Mouse (Mus musculus): Measurements from ENCODE around the gene Spns1. TPM values are rescaled to one million over a fixed set of nuclear protein-coding genes. Genes with fewer than 3 reads are reported as not detected.
"Not testable (repeated sequence)": the region's sequence is repeated elsewhere in the genome, so short reads cannot be mapped to it uniquely, and the experiment has no call there.

Gene Spns1
- total RNA-seq (2021): 10 to 100 TPM; 24.7 to 29.0 TPM
- long read RNA-seq, experiment 1, transcript Spns1-201 (12 exons, 2,219 nt): major isoform, 22 of 49 reads
- long read RNA-seq, experiment 1, partial matches to known transcripts: 1 of 49 reads
- long read RNA-seq, experiment 1, other reads (novel, unspliced or antisense): 26 of 49 reads
- long read RNA-seq, experiment 2, transcript Spns1-201 (12 exons, 2,219 nt): major isoform, 31 of 62 reads
- long read RNA-seq, experiment 2, partial matches to known transcripts: 8 of 62 reads
- long read RNA-seq, experiment 2, other reads (novel, unspliced or antisense): 23 of 62 reads

DNA sequence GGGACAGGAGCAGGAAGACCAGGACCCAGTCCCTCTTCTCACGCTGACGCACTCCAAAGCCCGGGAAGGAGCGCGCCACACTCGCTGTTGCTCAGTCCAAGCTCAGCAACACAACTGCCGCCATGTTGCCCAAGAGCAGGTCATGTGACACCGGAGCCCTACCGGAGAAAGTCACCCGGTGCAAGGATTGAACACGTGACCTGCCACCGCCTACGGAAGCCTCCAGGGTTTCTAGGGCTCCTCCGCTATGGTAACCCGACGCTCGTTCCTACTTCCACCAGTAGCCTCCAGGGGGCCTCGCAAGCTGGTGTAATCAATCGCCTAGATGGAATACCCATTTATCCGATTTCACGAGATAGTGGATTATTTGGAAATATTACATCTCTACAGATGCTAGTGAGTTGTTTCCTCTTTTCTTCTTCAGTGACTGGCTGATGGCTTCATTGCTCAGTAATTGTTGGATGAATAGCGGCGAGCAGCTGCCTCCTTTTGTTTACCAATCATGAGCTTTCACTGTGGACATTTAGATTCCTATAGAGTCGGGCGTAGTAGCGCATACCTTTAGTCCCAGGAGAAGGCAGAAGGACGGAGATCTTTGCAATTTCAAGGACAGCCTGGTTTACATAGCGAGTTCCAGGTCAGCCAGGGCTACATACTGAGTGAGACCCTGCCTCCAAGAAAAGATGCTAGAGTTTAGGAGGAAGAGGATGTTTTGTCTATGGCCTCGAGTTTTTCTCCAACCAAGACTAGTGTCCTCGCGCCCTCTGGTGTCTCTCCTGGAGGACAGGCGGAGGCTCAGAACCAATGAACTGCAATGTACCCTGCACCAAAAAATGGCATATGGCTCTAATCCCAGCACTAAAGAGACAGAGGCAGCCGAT, at the start of gene Spns1:
Spns1 (minus strand) TSS at position 173 of the 881 bp plus-strand sequence.
- DNase-seq: peak; percentile 85 to 91
- intact Hi-C loops (cut with DNase I): loop anchor here (2.0 to 5.0 kb wide), 2 partner anchors 53 to 115 kb away; no protein-coding TSS in a partner anchor

DNA sequence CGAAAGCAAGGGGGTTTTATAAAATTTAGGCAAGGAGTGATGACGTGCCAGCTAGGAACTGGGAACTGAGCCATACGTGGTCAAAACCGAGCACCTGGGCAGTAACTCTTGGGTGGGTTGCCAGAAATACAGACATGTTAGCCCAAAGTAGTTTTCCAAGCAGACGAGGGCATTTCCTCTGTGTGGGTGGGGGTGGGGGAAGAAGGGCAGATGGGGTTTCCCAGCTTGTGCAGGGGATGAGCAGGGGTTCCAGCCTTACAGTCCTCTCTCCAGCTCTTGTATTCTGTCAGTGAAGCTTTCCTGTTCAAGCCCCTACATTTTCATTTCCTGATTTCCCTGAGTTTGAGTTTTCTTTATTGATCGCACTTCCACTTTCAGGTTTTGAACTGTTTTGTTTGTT, 46.9 kb upstream of the Spns1 start:
- no peak for DNase-seq
- intact Hi-C loops (cut with DNase I): no loop called here

DNA sequence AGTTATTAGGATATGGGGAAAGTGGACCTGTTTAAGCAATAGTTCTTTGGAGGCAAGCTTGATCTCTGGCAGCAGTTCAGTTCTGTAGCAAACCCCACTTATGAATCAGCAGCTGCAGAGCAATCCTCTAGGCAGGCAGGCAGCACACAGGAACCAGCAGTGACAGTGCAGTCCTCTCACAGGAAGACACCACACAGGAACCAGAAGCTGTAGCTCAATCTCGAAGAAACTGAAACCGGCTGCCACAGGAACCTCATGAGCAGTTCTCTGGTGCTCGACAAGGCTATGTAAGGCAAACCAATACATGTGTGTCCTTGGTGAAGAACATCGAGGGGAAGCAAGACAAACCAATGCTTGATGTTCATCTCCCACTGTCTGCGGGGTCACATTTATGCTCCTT, 44.5 kb upstream of the Spns1 start:
- intact Hi-C loops (cut with DNase I): no loop called here
- DNase-seq: no peak

- DNase-seq: no peak
- intact Hi-C loops (cut with DNase I): no loop called here
Measured at GRCm38 (mm10) chr7:126418496-126418895, 41.2 kb upstream of the Spns1 start.

DNA sequence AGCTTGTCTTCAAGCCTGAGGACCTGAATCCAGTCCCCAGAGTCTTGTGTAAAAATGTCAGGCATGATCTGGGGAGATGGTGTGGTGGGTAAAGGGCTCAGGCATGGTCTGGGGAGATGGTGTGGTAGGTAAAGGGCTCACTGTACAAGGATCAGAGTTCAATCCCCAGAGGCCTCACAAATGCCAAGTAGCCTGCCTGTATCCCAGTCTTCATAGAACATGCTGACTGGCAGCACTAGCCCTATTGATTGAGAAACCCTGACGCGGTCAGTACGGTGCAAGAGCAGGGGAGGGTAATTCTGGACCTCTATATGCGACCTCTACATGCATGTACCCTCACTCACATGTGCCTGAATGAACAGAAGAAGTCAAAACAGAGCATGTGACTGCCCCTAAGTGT, 40.4 kb upstream of the Spns1 start:
- intact Hi-C loops (cut with DNase I): no loop called here
- DNase-seq: no peak

DNA sequence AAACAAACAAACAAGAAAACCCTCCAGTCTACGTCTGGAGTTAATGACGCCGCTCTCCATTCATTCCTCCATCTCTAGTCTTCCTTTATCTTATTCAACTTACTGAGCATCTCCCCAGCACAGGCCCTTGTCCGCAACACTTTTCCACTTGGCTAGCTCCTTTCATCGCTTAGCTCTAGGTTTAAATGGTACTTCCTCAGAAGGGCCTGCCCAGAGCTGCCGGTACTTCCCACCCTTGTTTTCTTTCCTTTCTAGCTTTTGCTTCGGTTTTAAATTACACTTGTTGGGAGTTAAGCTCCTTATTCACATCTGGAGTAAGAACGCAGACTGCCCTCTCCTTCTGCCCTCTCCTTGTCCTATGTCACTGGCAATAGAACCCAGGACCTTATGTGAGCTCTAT, 39.8 kb upstream of the Spns1 start:
- intact Hi-C loops (cut with DNase I): no loop called here
- DNase-seq: no peak

DNA sequence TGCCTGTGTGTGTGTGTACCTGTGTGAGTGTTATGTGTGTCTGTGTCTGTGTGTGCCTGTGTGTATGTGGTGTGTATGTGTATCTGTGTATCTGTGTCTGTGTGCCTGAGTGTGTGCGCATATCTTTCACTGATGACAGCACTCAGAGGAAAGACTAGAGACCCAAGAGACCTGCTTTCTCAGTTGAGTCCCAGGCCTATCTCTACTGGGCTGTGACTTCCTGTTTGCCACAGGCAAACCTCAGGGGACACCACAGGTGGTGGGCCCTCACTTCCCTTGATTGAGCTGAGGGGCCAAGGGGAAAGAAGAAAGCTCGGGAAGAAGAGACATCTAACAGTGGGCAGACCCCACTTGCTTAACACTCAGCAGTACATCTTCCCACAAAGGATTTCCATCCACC, 39.4 kb upstream of the Spns1 start:
- intact Hi-C loops (cut with DNase I): no loop called here
- no peak for DNase-seq

GRCm38 (mm10) chr7:126414725-126415124, 37.5 kb upstream of the Spns1 start, which contains the start of gene Cd19:
Cd19 (minus strand) TSS chr7:126414889.
- no peak for DNase-seq
- intact Hi-C loops (cut with DNase I): no loop called here

DNA sequence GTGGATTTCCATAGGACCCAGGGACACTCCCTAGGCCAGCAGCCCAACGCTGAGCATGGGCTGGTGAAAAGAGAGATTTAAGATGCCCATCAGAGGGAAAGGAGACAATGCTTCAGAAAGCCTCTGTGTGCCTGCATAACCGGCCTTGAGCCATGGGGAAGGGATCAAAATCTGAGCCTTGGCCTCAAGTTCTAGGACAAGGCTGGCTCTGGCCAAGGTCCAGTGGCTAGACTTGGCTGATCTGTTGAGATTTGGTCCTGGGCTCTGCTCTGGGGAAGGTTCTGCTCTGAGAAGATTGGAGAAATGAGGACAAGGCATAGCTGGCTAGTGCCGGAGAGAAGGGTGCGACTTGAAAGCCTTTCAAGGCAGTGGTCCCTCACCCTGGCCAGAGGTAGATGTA, 33.8 kb upstream of the Spns1 start:
- no peak for DNase-seq
- intact Hi-C loops (cut with DNase I): no loop called here

DNA sequence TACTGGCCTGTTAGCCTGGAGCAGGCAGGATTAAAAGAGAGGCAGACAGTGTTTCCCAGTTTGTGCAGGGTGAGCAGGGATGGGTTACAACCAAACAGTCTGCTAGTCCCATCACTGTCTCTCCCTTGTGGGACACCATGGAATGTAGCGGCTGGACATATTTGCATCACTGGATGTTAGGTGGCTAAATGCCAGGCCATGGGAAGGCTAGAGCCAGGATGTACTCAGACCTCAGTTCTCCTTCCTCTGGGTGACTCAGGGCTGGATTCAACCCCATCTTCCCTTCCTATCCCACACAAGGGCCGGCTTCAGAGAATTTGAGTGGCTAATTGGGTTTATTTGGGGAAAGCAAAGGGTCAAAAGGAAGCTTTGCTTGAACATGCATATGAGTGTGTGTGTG, 31.4 kb upstream of the Spns1 start:
- intact Hi-C loops (cut with DNase I): no loop called here
- no peak for DNase-seq

DNA sequence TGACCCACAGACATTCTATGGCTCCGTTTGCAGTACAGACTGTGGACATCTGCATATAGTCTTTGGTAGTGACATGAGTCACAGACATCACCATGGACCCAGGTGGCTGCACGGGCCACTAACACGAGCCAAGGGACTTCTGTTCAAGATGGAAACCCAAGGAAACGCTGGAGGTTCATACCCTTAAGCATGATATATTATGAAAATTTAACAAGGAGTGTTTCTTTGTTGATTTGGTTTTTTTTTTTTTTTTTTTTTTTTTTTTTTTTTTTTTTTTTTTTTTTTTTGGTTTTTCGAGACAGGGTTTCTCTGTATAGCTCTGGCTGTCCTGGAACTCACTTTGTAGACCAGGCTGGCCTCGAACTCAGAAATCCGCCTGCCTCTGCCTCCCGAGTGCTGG, 25.3 kb upstream of the Spns1 start:
- intact Hi-C loops (cut with DNase I); DNase-seq: not testable (repeated sequence)

GRCm38 (mm10) chr7:126399548-126399947, 22.3 kb upstream of the Spns1 start:
- DNase-seq: peak; percentile 65 to 80
- intact Hi-C loops (cut with DNase I): loop anchor here (2.0 kb wide), 1 partner anchor 129 kb away; no protein-coding TSS in a partner anchor

- DNase-seq: no peak
- intact Hi-C loops (cut with DNase I): loop anchor here (2.0 kb wide), 1 partner anchor 131 kb away; no protein-coding TSS in a partner anchor
Measured at GRCm38 (mm10) chr7:126397822-126398221, 20.6 kb upstream of the Spns1 start.

DNA sequence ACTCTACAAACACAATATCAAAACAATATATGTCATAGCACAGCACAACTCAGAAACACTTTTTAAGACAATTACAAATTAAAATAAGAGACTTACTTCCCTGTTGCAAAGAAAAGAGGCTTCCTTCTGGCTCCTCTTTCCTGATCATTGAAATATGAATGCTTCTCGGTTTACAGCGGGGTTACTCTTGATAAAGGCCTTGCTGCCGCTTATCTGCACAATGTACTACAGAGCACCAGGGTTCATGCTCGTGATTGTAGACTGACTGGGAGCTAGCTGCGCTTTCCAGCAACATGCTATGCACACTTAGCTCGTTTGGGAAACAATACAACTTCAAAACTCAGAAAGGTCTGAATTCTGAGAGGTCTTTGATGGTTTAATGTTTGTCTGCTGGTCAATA, 20.0 kb upstream of the Spns1 start:
- no peak for DNase-seq
- intact Hi-C loops (cut with DNase I): no loop called here

- peak; percentile 85 to 98 for DNase-seq
- intact Hi-C loops (cut with DNase I): no loop called here
Measured at GRCm38 (mm10) chr7:126396298-126397119, 19.3 kb upstream of the Spns1 start, which contains the start of gene Nfatc2ip. Nfatc2ip (minus strand) TSS chr7:126396737.

DNA sequence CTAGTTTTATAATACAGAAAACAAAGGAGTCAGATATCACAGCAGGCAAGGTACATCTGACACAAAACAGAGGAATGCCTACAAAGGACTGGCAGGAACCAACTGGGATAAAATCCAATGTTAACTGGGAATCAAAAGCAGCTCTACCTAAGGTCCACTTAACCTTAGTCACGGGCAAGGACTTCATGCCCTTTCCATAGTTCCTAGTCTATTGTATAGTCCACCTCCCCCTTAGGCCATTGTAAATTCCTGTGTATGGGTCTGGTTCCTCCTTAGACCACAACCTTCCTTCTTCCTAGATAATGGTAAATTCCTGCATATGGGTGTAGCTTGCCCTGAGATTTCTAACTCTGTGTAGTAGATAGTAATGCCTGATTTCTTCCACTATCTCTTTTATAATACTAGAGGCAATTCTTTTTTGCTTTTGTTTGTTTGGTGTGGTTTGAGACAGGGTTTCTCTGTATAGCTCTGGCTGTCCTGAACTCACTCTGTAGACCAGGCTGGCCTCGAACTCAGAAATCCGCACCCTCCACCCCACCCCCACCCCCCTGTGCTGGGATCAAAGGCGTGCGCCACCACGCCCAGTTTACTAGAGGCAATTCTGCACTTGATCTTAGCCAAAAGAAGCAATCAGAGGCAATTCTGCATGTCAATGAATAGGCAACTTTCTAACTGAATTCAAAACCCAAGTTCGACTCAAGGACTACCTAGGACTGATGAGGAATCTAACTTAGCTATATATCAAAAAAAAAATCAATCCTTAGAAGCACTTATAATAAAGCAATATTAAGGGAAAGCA, 15.0 kb upstream of the Spns1 start:
- intact Hi-C loops (cut with DNase I); DNase-seq: not testable (repeated sequence)

GRCm38 (mm10) chr7:126388185-126388584, 10.9 kb upstream of the Spns1 start:
- intact Hi-C loops (cut with DNase I): no loop called here
- DNase-seq: no peak

DNA sequence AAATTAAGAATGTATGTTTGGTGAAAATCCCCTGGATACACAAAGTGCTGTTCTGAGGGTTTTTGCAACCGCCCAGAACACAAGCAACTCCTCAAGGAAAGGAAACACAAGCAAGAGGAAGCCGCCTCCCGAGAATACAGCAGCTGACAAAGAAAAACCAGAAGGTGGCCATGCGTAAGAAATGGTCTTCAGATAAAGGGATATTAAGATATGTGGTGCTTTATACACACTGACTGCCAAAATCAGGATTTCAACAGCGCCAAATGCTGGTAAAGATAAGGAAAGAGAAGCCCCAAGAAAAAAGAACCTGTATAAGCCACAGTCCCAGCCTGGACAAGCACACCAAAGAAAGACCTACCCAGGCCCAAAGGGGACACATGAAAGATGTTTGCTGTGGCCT, 6.3 kb upstream of the Spns1 start:
- intact Hi-C loops (cut with DNase I): no loop called here

GRCm38 (mm10) chr7:126376903-126377277, 360 bp downstream of the Spns1 start:
- intact Hi-C loops (cut with DNase I): loop anchor here (2.0 to 5.0 kb wide), 2 partner anchors 52 to 115 kb away; no protein-coding TSS in a partner anchor

More for the DNA sequence above, 6.3 kb upstream of the Spns1 start:
- no peak for DNase-seq

DNA sequence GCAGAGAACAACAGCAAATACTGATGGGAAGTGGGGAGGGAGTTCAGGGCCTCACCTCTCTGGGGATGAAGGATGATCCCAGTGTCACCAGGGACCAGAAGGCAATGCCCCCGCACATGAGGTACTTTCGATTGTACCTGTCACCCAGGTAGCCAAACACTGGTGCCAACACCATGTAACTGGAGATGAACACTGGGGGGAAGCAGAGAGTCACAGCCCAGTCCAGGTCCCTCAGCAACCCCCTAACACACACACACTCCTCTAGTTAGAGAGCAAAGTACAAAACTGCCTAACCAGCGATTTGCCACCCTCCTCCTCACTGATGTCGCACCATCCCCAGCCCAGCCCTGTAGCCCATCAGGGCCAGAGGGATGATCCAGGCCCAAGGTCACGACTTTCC, 2.2 kb downstream of the Spns1 start:
- intact Hi-C loops (cut with DNase I): loop anchor here (2.0 to 5.0 kb wide), 2 partner anchors 42 to 113 kb away; no protein-coding TSS in a partner anchor

More at GRCm38 (mm10) chr7:126376903-126377277, 360 bp downstream of the Spns1 start:
- peak in 1 of 2 experiments; percentile 23 for DNase-seq

More for the DNA sequence above, 2.2 kb downstream of the Spns1 start:
- no peak for DNase-seq
